Mouse (Mus musculus): Measurements from ENCODE around the gene 4931440F15Rik.
"Not testable (repeated sequence)": the region's sequence is repeated elsewhere in the genome, so short reads cannot be mapped to it uniquely, and the experiment has no call there.

The 4931440F15Rik gene

DNA sequence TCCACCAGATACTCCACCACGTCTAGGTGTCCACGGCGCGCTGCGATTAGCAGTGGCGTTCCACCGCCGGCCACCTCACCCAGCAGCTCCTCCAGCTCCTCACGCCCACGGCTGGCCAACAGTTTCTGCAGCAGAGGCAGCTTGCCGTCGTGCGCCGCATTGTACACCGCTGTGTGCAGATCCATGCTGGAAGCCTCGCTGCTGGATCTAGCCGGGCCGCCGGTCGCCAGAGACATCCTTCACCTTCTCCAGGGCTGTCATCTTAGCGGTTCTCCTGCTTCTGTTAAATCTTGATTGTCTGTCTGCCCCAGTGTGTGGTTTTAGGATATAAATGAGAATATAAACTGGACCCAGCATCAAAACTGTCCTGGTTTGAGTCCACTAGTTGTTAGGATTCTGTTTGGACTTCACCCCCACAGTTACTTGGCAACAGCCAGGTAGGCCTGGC lies at the start of gene 4931440F15Rik:
4931440F15Rik (minus strand) TSS at position 398 of the 448 bp plus-strand sequence.
- not testable (repeated sequence) for DNase-seq (ENCODE audit: extremely low read depth, insufficient read length, low spot score)

DNA sequence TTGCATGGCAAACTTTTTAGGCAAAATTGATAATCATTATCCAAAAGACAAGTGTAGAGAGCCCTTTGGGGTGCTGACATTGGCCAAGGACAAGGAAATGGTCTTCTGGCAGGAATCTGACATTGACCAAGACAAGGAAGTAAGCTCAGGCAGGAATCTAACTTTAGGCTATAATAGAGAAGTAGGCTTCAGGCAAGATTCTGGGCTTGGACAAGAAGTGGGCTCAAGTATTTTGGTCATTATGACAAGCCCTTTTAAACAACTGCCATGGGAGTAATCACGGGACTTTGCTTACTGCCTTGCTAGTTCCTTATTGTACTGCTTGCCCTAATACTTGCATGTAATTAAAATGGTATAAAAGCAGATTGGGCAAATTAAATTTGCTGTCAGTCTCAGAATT lies 49.3 kb upstream of the 4931440F15Rik start:
- not testable (repeated sequence) for DNase-seq (ENCODE audit: extremely low read depth, insufficient read length, low spot score)

DNA sequence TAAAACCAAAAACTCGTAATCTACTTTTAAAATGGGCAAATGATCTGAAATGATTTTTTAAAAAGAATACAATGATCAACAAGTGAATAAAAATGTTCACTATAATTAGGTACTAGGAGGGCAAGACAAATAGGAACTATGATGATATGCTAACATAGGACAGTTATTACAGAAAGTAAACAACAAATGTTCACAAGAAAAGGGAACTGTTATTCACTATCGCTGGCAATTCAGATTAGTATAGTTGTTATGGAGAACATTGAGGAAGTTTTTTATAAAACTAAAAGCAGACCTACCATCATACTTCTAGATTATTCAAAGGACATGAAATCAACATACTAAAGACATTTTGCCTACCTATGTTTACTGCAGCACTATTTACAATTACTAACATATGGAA lies 44.7 kb upstream of the 4931440F15Rik start:
- no peak for DNase-seq (ENCODE audit: extremely low read depth, insufficient read length, low spot score)

DNA sequence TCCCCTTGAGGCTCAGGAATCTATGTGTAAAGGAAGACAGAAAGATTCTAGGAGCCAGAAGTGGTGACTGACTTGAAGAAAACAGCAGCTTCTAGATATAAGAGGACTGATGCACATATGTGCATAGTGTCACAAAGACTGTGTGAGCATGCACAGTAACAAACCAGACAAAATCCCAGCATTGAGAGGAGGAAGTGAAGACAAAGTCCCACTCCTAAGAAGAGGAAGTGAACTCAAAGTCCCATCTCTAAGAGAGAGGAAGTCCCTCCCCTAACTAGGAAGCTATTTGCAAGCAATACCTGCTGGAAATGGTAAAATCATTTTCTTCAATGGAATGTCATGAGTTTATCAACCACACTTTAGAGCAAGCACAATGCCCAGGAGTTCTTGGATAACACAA lies 38.8 kb upstream of the 4931440F15Rik start:
- DNase-seq (ENCODE audit: extremely low read depth, insufficient read length, low spot score), result no peak

DNA sequence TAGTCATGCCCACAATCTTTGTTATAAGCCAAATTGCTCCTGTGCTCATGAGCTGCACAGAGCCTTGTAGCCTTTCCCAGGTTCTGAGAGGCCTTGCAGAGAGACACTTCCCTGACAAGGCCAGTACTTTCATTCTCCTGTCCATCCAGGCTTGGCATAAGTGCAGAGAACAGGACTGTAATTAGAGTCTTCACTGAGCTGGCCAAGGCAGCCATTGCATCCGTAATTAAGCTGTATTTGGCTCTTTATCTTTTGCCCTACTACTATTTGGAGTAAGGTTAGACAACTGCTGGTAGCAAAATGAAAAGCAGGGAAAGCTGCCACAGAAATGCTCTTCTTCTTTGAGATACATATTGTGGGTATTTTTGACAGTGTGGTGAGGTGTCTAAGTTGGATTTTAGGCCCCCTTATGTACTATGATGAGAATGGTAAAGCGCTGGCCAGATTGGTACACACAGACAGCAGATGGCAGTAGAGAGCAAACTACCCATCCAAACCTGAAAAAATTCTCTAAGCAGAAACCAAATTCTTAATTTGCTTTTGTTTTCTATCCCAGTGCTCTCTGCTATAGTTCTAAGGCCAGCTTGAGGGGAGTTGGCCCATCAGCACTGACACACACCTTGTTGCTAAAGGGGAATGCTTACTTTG lies 36.4 kb upstream of the 4931440F15Rik start:
- no peak for DNase-seq (ENCODE audit: extremely low read depth, insufficient read length, low spot score)

DNA sequence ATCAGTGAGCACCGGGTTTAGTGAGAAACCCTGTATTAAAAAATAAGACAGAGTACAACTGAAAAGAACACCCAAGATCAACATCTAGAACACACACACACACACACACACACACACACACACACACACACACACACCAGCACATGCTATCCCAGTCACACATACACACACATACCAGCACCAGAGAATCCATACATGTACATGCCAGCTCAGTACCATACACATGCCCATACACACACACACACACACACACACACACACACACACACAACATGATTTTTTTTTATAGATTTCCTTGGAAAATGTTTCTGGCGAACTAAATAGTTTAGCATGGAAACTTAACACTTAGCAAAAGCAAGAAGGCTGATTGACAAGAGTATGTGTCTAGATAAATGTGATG lies 35.6 kb upstream of the 4931440F15Rik start:
- DNase-seq (ENCODE audit: extremely low read depth, insufficient read length, low spot score), result no peak

DNA sequence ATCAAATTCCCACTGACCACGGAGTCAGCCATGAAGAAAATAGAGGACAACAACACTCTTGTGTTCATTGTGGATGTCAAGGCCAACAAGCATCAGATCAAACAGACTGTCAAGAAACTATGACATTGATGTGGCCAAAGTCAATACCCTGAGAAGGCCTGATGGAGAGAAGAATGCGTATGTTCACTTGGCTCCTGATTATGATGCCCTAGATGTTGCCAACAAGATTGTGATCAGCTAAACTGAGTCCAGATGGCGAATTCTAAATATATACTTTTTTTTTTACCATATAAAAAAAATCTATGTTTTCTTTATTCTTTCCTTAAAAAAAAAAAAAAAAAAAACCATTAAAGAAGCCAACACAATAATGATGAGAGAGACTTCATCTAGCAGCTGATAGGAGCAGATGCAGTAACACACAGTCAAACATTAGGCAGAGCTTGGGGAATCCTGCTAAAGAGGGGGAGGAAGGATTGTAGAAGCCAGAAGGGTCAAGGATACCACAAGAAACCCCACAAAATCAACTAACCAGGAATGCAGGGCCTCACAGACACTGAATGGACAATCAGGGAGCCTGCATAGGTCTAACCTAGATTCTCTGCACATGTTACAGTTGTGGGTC lies 15.2 kb upstream of the 4931440F15Rik start:
- no peak for DNase-seq (ENCODE audit: extremely low read depth, insufficient read length, low spot score)

DNA sequence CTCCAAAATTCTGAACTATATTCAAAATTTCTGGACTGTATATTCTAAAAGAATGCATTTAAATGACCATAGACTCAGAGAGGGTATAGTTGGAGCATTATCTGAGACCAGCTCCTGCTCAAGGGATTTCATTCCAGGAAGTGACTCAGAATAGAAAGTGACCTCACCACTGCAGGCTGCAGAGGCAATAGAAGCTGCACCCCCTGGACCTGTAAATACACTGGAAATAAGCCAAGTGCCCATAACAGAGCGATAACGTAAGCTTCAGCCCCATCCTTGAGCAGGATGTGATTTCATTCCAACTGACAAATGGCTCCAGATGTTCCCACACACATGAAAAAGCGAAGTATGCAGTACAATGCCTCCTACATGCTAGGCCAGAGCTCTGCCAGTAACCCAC lies 14.3 kb upstream of the 4931440F15Rik start:
- peak; percentile 76 for DNase-seq (ENCODE audit: extremely low read depth, insufficient read length, low spot score)

DNA sequence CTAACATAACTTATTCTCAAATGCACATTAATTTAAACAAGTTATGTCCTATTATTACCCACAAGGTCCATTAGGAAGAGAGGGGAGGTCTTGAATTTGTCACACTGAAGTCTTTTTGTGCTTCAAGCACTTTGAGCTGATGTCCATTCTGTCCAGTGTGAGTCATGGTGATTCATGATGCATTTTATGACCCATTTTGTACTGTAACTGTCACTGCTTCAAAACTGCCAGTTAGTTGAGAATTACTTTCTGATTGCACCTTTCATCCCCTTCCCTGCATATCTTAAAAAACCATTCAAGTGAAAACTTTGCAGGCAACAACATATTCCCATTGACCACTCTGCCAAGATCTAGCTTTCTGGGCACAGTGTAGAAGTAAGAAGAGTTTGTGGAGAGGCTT lies 11.6 kb upstream of the 4931440F15Rik start:
- DNase-seq (ENCODE audit: extremely low read depth, insufficient read length, low spot score), result peak; percentile 50

DNA sequence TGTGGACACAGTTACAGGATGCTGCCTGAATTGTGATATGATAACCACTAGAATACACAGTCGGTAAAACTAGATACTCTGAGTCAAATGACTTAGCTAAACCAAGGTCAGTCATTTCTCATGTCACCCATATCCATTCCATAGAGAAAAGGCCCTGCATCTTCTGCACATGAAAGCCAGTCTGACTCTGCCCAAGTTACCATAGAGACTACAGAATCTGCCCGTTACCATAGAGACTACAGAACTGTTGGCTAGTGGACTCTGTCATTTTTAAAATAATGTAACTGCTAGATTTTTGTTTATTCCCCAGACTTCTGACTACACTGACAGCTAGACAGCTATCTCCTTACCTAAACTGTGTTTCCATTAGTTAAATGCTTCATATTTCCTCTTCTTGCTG lies 2.3 kb upstream of the 4931440F15Rik start:
- DNase-seq (ENCODE audit: extremely low read depth, insufficient read length, low spot score), result no peak

DNA sequence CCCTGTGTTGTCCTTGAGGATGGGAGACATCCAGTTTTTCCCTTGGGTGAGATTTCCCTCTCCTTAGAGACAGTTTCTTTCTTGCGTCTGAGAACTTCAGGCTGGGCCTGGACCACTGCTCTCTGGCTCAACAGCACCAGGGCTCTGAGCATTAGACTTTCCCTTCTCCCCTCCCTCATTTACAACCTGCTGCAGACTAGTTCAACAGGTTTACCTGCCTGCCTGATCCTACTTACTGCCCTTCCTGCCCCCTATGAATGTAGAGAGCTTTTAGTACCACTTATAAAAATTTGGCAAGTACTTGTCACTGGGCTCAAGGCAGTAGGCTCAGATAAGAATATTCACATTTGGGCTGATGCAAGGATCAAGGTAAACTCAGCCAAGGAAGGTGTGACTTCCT lies 533 bp upstream of the 4931440F15Rik start:
- DNase-seq (ENCODE audit: extremely low read depth, insufficient read length, low spot score), result no peak

DNA sequence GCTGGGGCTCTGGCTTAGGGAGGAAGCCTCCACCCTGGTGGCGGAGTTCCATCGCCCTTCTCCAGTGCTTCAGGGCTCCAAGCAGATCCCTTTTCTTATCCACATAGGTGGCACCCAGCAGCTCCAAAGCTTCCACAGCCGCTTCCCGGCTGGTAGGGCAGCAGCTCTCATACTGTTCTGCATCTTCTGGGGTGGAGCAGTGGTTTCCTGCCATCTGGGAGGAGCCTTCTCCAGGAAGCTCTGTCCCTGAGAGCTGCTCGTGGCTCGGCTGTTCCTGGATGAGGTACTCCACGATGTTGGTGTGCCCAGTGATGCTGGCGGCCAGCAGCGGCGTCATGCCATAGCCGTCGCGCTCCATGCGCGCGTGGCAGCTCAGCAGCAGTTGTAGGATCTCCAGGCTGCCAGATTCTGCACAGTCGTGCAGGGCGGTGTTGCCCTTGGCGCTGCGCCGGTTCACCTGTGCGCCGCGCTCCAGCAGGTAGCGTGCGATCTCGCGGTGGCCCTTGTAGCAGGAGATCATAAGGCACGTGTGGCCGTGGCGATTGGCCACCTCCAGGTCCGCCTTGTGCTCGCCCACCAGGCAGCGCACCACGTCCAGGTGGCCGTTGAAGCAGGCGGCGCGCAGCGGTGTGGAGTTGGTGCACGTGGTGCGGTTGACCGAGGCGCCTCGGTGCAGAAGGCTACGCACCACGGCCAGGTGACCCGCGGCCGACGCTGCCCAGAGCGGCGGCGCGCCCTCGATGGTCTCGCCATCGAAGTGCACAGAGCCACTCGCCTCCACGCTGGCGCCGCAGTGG lies 796 bp downstream of the 4931440F15Rik start:
- not testable (repeated sequence) for DNase-seq (ENCODE audit: extremely low read depth, insufficient read length, low spot score)

DNA sequence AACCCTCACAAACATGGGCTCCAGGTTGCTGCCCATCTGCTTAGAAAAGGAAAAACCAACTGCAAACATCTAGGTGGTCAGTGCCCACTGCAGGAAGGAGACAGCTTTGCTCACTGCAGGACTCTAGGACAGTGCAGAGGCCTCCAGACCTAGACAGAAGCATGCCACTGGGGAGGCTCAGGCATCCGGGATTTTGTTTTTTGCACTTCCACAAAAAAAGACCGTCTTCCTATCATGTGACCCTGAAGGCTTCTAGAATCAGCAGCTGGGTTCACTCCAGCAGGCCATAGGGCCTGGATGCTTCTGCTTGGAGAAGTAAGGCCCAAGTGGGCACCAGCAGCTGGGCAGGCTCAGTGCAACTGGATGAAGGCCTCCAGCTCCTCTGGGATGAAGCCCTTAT lies 2.3 kb downstream of the 4931440F15Rik start:
- no peak for DNase-seq (ENCODE audit: extremely low read depth, insufficient read length, low spot score)

DNA sequence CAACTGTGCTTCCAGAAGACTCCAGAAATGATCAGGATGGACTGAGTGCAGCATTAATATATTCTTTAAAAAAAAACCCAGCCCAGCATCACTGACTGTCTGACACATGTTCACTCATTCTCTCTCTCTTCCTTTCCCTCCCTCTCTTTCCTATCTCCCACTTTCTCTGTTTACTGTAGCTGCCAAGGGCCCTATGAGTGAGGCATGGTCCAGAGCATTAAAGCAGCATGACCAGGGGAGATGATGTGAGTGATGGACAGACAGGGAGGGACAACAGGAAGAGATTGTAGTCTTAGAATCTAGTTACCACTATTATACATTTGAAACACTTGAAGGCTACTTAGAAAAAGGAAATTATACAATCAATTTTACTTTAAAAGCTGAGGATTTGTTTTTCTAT lies 9.8 kb downstream of the 4931440F15Rik start:
- no peak for DNase-seq (ENCODE audit: extremely low read depth, insufficient read length, low spot score)

DNA sequence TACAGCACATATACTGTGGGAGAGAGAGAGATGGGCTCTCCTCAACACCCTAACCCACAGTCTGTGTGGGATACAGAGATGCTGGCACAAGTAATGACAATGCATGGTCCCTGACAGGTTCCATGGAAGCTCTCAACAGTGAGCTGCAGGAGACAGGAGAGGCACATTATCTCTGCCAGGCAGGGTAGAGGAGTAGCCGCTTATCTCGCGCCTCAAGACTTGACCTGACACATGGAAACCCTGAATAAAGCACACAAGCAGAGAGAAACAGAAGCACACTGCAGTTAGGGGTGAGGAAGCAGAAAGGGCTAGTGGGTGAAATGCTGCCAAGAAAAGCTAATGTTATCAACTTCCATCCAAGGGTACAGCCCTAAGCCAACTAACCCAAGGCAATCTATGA lies 10.2 kb downstream of the 4931440F15Rik start:
- no peak for DNase-seq (ENCODE audit: extremely low read depth, insufficient read length, low spot score)

DNA sequence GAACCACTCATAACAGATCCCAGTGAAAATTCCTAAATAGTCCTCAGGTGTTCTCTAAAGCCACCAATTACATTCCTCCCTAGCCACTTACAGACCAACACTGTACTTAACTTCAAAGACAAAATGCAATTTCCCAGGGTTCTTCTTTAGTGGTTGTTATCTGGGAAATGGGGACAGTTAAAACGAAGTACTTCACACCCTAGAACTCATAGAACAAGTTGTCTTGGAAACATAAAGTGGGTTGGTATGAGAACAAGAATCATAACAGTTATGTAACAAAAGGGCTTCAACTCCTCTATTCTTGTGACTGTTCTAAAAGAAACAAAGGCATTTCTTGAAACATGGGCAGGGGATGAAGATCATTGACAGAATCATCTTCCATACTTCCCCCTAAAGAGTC lies 12.2 kb downstream of the 4931440F15Rik start:
- DNase-seq (ENCODE audit: extremely low read depth, insufficient read length, low spot score), result no peak

DNA sequence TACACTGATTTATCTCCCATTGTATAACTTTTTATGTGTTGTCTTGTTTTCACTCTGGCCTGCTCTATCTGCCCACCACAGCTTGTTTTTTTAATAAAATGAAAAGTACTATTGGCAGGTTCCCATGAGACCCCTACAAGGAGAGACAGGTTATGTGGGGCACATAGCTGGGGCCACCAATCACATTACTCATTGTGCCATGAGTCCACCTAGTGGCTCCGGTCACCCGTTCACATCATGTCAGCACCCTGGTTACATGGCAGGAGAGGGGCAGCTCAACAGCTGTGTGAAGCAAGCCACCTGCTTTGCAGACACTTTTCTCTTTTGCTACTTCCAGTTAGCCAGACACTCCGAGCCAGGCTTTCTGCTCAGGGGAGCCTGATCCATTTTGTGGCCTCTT lies 13.0 kb downstream of the 4931440F15Rik start:
- no peak for DNase-seq (ENCODE audit: extremely low read depth, insufficient read length, low spot score)

DNA sequence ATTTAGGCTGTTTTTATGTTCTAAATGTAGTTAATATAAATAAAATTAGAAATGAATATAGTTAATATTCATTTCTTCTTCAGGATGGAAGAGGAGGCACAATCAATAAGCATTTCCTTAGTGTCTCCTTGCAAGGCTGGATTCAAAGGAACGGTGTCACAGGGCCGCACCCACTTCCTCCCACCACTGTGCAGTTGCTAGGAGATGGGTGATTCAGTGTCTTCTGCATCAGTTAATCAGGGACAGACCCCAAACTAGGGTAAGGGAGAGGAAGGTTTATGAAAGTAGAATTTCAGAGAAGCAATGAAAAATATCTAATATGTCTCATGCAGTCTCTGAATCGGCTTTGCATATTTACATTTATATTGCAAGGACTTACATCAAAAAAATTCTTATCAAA lies 15.1 kb downstream of the 4931440F15Rik start:
- DNase-seq (ENCODE audit: extremely low read depth, insufficient read length, low spot score), result no peak

DNA sequence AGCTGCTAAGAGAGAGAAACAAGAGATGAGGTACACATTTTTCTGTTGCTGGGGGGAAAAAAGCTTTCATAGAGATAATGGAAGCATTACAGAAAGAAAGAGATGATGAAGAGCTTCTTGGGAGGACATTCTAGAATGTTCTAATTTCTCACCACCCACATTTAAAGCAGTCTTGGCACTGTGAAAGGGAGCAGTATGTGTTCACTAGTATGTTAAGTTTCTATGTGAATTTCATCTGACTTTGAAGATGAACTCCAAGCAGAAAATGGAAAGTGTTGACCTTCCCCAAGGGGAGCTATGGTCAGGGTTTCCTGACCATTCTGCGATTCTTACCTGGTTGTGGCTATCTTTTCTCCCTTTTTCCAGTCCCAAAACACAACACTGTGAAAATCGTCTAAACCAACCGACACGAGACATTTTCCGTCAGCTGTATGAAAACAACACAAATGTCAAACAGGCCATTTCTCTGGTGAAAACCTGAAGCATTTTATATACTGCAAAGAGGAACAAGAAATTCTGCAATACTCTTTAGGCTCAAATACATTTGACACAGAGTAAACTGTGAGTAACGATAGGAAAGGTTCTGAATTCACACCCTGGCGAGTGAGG lies 16.4 kb downstream of the 4931440F15Rik start:
- DNase-seq (ENCODE audit: extremely low read depth, insufficient read length, low spot score), result no peak

DNA sequence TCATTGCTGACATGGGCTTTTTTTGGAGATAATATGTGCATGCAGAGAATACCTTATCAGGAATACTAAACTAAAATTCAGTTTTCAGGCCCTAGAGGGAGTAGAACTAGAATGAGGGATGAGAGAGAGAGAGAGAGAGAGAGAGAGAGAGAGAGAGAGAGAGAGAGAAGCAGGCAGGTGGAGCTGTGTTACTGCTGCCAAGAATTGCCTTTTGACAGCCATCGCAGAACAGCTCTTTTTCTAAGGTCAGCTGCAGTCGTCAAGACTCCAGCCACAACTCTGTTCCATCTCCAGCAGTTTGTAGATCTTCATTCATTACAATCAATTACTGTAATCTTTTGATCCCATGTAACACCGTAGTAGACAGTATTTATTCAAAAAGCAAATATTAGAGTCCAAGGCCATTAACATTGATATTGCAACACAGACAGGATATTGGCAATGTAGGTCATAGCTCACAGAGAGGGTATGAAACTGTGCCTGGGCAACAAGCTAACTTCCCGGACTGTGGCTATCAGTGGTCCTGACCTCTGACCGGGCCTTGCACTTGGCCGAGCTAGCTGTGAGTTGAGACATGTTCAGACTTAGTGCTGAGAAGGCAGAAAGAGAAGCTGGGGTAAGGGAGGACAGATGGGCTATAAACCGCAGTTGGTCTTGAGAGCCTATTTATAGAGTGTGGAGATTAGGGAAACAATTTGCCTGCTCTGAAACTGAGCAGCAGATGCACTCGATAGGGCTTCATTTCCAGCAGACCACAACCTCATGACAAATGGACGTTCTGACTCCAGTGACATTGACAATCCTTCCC lies 17.1 kb downstream of the 4931440F15Rik start:
- no peak for DNase-seq (ENCODE audit: extremely low read depth, insufficient read length, low spot score)

DNA sequence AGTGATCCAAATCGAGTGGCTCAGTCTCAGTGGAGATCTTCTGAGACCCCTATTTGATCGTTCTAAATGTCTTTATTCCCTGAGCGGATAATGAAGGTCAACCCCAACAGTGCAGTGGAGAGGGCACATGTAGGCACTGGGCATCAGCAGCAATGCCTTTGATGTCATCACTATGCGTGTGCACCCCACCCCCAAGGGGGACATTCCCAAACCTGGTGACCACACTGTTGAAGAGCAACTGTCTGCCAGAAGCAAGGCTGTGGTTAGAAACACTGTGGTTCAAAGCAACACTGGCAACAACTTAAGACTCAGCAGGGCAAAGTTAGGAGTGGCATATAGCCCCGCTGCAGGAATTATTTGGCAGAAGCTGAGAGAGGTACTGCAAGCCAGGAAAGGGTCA lies 18.1 kb downstream of the 4931440F15Rik start:
- no peak for DNase-seq (ENCODE audit: extremely low read depth, insufficient read length, low spot score)
